Mouse (Mus musculus) adrenal gland, adult (tissue): Measurements from ENCODE around the gene Atp13a3.
"Not testable (repeated sequence)": the region's sequence is repeated elsewhere in the genome, so short reads cannot be mapped to it uniquely, and the experiment has no call there.

Source experiments
- DNase-seq, 2 experiments: peaks; one replicate each; pipeline ENCODE4 v3.0.0; 2022 to 2023; ENCODE audit warnings: low spot score in 1 of 2; ENCODE audit not compliant: inconsistent age in 2 of 2

Atp13a3 gene

DNA sequence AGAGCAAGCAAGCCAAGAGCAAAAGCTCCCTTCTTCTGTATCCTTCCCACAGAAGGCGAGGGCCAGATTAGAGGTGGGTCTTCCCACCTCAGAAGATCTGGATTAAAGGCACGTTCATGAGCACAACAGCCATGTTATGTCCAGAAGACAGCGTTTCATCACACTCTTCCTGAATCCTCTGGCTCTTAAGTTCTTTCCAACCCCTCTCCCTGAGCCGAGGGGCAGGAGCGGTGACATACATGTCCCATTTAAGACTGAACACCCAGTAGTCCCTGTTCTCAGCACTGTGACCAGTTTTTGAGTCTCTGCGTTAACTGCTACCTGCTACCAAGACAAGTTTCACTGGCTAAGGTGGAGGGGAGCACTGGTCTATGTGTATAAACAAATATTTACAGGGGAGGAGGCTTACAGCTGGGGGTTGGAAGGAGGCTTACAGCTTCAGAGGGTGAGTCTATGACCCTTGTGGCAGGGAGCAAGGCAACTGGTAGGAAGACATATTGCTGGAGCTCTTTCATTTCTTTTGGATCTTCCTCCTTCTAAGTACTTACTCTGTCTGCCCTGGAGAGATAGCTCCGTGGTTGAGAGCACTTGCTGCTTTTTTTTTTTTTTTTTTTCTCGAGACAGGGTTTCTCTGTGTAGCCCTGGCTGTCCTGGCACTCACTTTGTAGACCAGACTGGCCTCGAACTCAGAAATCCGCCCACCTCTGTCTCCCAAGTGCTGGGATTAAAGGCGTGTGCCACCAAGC, at the start of gene Atp13a3:
Gene Atp13a3 (minus strand): TSS at position 51 of the 746 bp plus-strand sequence.
- no peak for DNase-seq

DNA sequence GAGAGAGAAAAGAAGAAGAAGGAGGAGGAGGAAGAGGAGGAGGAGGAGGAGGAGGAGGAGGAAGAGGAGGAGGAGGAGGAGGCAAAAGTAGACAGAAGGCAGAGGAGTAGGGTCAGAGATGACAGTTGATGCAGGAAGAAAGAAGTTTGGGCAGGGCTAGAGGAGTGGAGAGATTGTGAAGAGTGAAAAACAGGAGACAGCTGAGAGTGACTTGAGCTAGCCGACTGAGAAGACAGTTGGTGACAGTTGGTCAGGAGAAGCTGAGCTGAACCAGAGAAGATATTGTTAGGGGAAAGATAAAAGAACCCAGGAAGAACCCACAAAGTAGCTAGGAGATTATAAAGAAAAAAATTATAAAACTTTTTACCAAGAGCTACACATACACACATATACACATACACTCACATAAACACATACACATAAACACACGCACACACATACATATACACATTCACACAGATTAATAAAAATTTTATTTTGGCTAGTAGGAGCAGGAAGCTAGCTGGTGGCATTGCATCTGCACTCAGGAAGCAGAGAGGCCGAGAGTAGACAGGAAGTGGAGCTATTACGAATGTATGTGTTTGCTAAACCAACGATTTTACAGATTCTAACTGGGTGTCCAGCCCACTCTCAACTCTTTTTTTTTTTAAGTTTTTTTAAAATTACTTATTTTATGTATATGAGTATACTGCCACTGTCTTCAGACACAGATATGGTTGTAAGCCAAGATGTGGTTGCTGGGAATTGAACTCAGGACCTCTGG, 47.6 kb upstream of the Atp13a3 start:
- no peak for DNase-seq

DNA sequence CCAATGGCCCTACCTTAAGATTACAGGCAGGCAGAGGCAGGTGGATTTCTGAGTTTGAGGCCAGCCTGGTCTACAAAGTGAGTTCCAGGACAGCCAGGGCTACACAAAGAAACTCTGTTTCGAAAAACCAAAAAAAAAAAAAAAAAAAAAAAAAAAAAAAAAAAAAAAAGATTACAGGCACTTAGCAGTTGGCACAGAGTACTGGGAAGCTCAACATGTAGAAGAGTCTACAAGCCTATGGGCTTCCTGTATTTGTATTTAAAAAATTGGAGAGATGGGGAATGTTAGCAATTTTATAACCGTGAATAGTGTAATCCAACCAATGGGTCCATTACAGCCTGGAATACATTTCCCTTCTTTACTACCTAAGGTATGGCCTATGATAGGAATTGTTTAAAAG, 45.4 kb upstream of the Atp13a3 start:
- not testable (repeated sequence) for DNase-seq

DNA sequence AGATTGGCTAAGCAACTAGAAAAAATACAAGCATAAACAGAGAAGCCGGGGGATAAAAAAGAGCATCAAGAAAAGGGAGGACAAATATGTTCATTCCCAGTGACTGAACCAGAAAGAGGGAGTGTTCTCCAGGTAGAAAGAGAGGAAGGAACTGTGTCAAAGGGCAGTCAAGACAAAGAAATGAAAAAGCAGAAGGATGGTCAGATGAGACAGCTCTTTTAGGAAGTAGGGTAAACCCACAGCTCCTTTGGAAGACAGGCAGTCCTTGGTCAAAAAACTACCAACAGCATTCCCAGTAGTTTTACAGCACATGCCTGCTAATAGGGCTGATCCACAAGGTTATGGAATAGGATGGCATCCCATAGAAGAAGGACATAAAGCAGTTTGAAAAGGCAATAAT, 43.2 kb upstream of the Atp13a3 start:
- no peak for DNase-seq

DNA sequence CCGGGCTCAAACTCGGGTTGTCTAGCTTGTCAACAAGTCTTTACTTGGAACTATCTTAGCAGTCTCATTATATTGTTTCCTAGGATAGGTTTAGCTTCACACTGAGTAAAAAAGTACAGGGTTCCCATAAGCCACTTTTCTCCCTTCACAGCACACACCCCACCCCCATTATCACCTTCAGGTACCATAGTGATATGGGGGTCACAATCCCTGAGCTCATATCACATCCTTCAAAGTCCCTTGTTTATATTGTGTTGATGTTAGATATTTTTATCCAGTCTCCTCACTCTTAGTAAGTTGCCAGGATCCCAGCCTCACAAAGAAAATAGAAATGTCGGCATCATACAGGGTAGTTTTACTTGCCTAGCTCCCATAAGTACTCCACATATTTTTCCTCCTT, 42.4 kb upstream of the Atp13a3 start:
- DNase-seq, result no peak

DNA sequence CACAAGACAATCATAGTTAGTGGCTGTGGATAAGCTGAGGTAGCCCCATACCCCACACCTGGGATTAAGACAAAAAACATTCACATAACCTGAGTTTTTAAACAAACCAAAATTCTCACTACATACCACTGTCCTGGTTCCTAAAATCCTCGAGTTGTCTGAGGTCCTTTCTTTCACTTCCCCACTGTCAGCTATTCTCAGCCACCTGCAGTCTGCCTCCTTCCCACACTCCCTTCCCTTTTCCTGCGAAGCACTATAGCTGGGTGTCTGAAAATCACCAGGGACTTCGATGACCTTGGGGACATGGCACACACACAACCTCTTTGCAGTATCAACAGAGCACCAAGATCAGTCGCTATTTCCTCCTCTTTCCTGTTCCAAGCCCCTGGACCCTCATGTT, 41.9 kb upstream of the Atp13a3 start:
- no peak for DNase-seq

DNA sequence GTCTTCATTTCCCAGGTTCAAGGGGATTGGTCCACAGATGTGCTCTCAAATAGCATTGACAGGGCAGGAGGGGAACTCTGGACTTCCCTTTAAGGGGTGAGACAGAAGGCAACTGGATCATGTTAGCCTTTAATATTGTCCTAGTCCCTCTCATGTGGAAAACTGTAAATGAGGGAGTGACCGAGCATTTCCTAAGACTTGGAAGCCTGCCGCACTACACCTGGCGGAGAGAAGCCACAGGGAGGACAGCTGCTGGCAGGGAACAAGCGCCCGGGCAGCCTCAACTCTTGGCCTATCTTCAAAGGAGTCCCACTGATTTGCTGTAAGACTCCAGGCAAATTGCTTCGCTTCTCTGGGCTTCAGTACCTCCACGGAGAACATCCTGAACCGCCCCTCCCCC, 37.6 kb upstream of the Atp13a3 start:
- no peak for DNase-seq

DNA sequence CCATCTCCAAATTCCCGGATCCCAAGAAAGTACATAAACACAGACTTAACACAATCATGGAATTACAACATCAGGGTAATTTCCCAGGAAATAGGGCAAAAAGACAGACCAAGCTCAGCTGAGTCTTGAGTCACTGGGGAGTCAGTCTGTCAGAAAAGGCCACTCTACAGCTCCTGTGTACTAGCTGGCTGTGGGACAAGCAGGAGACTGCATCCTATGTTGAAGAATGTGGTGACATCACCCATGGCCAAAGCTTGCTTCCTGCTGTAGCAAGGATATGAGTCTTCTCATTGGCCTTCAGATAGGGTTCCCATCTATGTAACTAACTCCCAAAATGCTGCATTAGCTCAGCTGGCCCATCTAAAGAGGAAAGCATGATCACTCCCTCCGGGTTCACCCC, 36.7 kb upstream of the Atp13a3 start:
- DNase-seq, result peak; percentile 56 to 78

DNA sequence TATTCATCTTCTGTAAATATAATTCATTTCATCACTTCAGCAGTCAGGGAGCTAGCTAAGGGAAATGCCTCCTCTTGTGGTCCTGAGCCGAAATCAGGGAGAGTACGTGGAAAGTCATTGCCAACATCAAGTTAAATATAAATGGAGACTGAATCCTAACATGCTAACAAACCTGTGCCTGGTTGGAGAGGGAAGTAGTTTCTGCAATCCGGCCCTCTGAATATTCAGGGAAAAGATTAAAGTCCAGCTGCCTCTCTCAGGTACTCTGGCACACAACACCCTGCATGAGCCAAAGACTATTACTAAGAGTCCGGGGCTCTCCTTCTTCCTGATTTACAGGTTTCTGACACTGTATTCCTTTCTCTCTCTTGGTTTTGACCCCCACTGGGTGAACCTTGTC, 35.6 kb upstream of the Atp13a3 start:
- DNase-seq, result no peak

DNA sequence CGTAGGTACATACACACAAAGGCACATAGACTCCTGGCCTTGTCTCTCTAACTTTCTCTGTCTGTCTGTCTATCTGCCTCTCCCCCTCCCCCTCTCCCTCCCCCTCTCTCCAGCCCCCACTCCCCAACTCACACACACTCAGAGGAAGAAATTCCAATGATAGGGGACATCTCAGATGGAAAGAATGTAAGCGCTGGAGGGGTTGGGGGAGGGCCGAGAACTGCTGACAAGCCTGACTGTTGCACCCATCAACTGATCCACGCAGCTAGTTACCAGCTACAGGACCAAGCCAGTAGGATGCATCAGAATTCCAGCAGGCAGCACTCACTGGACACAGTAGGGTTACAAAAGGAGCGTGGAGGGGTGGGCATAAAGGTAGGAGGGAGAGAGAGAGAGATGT, 34.1 kb upstream of the Atp13a3 start:
- DNase-seq, result no peak

DNA sequence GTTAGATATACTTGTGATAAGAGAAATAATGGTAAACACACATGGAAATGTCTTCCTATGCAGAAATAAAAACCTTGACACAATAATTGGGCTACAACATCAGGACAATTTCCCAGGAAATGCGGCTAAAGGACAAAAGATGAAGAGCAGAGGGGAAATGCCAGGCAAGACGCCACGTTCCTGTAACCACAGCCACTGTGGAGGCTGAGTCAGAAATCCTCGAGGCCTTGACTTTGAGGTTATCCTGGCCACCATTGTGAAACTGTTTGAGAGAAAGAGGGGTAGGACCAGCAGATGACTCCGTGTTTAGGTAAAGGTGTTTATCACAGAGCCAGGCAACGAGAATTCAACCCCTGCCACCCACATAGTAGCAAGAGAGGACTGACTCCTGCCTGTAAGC, 33.6 kb upstream of the Atp13a3 start:
- peak; percentile 53 to 81 for DNase-seq

DNA sequence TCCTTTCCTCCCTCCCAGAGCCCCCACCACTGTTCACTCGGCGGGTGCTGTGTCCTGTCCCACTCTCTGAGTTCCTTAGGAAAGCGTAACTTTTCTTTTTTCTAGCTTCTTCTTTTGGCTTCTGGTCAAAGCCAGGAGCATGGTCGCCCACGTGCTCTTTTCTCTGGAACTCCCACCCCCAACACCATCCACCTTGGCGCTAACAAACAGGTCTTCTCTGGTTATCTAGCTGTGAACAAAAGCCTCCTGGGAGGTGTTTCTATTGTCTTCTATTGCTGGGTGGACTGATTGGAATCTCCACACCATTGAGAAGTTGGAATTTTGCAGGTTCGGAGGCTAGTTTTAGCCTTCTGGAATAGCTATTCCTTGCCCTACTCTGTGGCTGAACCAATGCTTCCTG, 30.5 kb upstream of the Atp13a3 start:
- no peak for DNase-seq

DNA sequence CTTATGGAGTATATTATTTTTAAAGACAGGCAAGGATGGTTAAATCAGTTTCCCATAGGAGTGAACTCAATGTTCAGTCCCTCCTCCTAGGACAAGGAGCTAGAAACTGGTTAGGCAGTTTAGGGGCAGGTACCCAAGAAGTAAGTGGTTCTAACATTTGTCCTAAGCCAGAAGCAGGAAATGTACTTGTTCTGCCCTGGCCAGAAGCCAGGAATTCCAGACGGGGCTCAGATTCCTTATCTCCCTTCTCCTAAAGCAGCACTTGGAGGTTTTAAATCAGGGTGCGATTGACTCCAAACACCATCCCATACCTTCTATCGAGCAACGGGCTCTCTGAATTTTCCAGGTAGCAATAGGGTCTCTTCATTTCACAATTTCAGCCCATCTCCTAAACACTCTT, 29.6 kb upstream of the Atp13a3 start:
- no peak for DNase-seq

DNA sequence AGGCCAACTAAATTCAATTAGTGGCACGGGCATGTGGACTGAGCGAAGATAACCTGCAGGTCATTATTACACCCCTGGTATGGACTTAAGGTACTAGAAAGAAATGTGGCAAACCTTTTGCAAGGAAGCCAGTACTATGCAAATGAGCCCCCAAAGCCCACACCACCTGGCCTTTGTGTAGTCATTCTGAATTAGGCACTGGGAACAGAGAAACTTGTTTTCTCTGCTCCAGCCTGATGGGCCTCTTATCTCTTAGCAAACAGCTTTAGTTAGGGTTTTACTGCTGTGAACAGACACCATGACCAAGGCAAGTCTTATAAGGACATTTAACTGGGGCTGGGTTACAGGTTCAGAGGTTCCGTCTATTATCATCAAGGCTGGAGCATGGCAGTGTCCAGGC, 27.4 kb upstream of the Atp13a3 start:
- DNase-seq, result no peak

DNA sequence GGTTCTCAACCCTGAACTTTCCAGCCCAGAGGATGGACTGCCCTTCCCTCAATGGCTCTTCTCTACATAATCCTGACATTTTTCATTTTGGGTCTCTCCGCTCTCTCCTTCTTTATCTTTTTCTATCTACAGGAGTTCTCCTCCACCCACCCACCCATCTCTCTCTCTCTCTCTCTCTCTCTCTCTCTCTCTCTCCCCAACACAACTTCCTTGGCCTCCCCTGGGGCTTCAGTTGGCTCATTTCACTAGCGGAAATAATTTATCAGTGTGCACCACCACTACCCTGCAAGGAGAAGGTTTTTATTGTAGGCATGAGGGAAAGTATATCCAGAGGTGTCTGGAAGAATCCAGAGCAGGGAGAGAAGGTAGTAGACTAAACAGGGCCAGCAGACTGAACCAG, 26.3 kb upstream of the Atp13a3 start:
- no peak for DNase-seq

DNA sequence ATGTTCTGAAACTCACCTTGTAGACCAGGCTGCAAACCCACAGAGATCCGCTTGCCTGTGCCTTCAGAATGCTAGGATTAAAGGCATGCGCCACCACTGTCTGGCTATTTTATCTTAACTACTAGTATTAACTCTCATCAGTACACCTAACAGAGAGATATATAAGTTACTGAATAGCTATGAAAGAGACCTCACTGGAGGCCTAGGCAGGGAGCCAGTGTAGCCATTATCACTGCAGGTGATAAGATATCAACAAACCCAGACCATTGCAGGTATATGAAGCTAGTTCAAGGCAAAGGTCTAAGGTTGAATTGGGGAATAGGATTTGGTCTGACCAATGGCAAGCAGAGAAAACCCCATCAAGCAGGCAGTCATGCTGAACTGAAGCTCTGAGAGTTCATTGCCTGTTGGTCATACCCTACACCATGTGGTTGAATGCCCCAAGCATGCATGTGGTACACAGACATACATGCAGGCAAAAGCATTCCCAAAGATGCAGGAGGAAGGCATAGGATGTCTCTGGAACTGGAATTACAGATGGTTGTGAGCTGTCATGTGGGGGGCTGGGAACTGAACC, 24.8 kb upstream of the Atp13a3 start:
- no peak for DNase-seq

DNA sequence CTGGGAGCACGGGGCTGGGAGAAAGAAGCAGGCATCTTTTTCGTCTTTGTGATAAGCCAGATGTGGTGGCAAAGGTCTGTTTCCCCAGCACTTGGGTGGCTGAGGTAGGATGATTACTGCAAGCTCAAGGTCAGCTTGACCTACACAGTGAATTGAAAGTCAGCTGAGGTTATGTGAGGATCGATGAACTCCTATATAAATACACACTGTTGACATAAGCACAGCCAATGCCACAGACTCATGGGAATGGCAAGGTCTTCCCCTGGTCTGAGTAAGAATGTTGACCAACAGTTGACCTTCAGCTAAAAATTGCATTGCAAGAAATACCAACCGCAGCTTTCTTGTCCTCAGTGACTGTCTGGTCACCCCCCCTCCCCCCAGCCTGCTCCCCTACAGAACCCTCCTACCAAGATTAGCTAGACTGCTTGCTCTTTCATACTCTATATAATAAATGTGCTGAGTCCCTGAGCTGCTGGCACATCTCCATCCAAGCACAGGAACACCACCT, 23.0 kb upstream of the Atp13a3 start:
- DNase-seq, result peak in 1 of 2 experiments; percentile 75

DNA sequence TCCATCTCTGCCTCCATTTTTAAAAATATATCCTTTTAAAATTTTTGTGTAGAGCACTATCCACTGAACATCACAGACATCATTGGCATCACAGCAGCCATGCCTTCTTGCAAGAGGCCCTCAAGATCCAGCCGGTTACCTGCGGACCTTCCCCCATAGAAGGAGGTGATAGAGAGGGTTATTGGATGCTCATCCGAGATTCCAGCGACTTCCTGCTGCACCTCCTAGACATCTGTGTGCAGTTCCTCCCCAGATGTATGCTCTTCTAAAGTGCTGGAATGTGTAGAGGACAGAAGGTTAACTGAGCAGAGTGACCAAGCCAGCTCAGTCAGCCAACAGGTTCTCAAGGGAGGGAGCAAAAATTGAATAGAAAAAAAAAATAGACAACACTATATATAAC, 21.7 kb upstream of the Atp13a3 start:
- no peak for DNase-seq

DNA sequence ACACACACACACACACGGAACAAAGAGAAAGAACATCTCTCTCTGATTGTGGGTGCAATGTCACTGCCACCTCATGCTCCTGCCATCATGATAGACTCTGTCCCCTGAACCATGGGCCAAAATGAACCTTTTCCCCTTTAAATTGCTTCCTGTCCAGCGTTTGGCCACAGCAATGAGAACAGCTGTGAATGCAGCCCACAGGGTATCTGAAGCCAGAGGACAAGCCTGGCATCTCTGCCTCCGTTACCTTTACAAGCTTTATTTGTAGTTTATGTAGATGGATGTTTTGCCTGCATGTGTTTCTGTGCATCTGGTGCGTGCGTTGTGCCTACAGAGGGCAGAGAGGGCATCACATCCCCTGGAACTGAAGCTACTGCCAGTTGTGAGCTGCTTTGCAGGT, 21.2 kb upstream of the Atp13a3 start:
- DNase-seq, result no peak

DNA sequence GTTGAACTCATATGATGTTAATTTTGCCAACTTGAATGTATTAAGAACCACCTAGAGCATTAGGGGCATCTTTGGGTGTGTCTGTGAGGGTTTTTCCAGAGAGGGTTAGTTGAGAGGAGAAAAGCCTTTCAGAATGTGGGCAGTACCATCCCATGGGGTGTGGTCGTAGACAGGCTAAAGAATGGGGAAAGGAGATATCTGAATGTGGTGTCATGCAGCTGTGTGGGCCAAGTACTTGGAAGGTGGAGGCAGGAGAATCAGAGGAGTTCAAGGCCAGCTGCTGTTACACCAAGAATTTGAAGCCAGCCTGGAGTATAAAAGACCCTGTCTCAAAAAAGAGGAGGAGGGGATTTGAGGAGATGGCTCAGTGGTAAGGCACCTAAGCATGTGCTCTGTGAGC, 20.2 kb upstream of the Atp13a3 start:
- no peak for DNase-seq

DNA sequence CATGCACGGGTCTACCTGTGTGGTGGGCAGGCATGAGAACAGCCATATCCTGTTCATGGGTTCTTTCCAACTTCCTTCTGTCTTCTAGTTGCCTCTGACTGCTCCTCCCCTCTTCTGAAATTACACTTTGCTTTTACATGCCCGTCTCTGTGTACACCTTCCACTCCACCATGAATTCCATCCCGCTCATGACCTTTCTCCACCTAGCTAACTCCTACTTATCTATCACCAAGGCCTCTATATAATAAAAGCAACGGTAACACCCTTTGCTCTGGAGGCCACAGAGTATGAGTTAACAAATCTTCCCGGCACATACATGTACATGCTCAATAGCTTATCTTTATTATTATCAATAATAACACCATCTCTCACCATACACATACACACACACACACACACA, 18.3 kb upstream of the Atp13a3 start:
- DNase-seq, result no peak

DNA sequence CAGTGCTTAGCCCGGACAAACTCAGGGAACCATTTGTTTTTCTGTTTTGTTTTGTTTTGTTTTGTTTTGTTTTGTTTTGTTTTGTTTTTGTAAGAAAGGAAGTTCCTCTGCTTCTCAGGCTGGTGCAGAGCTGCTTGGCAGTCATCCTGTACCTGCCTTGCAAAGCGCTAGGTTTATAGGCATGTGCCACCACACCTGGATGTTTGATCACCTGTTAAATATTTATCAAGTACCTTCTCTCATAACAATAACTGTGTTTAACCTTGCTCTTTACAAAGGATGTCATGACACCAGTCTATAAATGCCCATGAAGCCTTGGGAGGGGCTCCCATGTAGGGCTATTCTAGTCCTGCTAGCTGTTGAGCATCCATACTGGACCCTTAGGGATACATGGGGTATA, 10.9 kb upstream of the Atp13a3 start:
- no peak for DNase-seq
